Mouse (Mus musculus) cerebellum, adult 2 months (tissue): ENCODE data around the gene Rapgef1.

Experiments
- CTCF ChIP-seq: fragments of 200-500 bp; IDR thresholded peaks from 2 replicates; pipeline ENCODE4 v1.5.1; 2011; ENCODE audit warnings: low read depth, mild to moderate bottlenecking, control low read depth, low read length, moderate library complexity, borderline replicate concordance; ENCODE audit not compliant: insufficient read depth
- POLR2A ChIP-seq: fragments of 200-500 bp; IDR thresholded peaks from 2 replicates; pipeline ENCODE4 v1.6.1; 2011; ENCODE audit warnings: low read length, control low read depth, borderline replicate concordance; ENCODE audit not compliant: insufficient read depth

GRCm38 (mm10) chr2:29713501-29713900, 94.0 kb downstream of the Rapgef1 start:
- TF ChIP-seq POLR2A, result no peak
- no peak for TF ChIP-seq CTCF
